ENCODE assay signal across 18 mouse cellular contexts in the genomic region with DNA sequence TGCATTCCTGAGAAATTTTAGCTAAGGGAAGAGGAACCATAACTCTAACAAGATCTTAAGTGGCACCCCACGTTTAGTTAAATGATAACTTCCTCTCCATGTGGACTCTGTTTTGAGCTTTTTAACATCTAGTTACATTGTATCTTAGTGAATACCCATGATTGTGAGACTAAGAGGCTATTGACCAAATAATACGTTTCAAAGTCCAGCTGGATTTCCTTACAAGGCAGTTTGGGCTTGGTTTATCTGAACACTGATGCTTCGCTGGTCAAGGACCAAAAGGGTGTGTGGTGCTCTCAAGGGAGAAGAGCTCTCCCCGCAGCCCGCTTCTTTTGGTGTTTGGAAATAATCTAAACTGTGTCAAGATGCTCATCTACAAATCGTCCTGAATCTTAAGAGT.
DNase-seq lines count a peak whose midpoint lies in the region.
"Had no signal": no experiment of that assay in that cellular context is flagged by ENCODE, and none has a peak within 500 bp of the region (broad histone marks: within the 10 kb centered on the region; RNA-seq: fewer than 3 reads in every experiment).

No protein-coding gene starts in this region.

- peak; percentile 16 for DNase-seq in kidney, adult 11 months
- DNase-seq in kidney, postnatal 10 days = no peak
- DNase-seq in kidney, adult 9 months = peak; percentile 83
- no peak for DNase-seq in kidney, postnatal 14 days
- DNase-seq in yolk sac, embryonic 10.5 days (ENCODE audit: low spot score) = peak; percentile 11
- DNase-seq in thymus, postnatal 36 days = no peak
- DNase-seq: adrenal gland, adult 2 months; adrenal gland, postnatal 14 days; cerebellum, adult 11 months; cerebellum, adult 2 months; cerebellum, adult 9-11 months; cerebellum, postnatal 25 days; forebrain, postnatal 0 days; gastrocnemius, adult 2 months; gastrocnemius, postnatal 14 days; heart, adult 18-20 months; heart, postnatal 14 days; heart, postnatal 4 days had no signal

Comparison
In these comparisons a context has a peak if more than half of its experiments do, and no peak if none do; other contexts are left out.
1. DNase-seq: peak in kidney, adult 11 months (single experiment), kidney, adult 9 months (single experiment) and yolk sac, embryonic 10.5 days (single experiment); none in kidney, postnatal 10 days (single experiment), kidney, postnatal 14 days (single experiment) and thymus, postnatal 36 days (0 of 2).